11 mouse cellular contexts compared by ENCODE assay signal in the genomic region with DNA sequence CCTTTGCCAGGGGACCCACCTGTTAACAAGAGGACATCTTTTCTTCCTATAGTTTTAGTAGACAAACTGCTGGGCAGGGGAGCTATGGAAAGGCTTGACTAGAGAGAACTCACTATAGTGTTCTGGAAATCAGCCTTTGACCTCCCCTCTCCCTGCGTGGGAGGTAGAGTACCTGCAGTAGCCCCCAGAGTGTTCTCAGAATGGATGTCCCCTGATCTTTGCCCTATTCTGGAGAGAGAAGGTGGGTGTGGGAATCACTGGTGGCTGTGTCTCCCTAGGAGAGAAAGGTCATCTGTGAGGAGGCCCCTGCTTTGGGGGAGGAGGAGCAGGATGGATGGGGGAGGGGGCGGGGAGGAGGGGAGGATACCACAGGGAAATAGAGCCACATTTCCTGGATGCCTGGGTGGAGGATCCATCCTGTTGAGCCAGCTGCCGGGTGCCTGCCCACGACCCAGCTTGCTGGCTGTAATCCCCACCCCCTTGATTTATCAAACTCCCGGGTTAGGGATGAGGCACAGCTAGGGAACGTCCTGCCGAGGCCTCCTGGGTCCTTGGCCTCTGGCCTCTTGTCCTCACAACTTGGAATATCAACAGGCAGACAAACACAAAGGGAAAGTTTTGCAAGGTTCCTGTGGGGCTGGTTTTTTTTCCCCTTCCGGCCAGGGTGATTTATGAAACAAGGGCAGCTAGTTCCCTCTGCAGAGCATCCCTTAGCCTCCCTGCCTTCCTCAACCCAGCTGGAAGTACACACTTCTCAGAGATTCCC. TPM values are rescaled to one million over a fixed set of nuclear protein-coding genes. Genes with fewer than 3 reads are reported as not detected.
DNase-seq lines count a peak whose midpoint lies in the region; ATAC-seq lines count a peak whose summit lies in the region.
"Had no signal": no experiment of that assay in that cellular context is flagged by ENCODE, and none has a peak within 500 bp of the region (broad histone marks: within the 10 kb centered on the region; RNA-seq: fewer than 3 reads in every experiment).

No protein-coding gene starts in this region.

- no peaks in the 10 kb centered on the region for H3K27me3 ChIP-seq in heart, embryonic 10.5 days (ENCODE audit: insufficient read depth, poor library complexity, severe bottlenecking)
- H3K27me3 ChIP-seq in kidney, embryonic 16.5 days (ENCODE audit: insufficient read depth, low read length) = no peaks in the 10 kb centered on the region

- peak overlapping the region; percentile 72 for H3K27ac ChIP-seq in heart, embryonic 10.5 days
- H3K27ac ChIP-seq in kidney, embryonic 16.5 days (ENCODE audit: low read length) = peak overlapping the region; percentile 81

- intact Hi-C loops in gastrocnemius, postnatal 14 days (cut with DNase I; ENCODE audit: low total_unique reads) = loop anchor here (5.0 kb wide), 1 partner anchor 183 kb away; no protein-coding TSS in a partner anchor

- H3K9me3 ChIP-seq in heart, embryonic 10.5 days = no peaks in the 10 kb centered on the region
- H3K9me3 ChIP-seq in kidney, embryonic 16.5 days (ENCODE audit: low read length) = no peaks in the 10 kb centered on the region

- peaks cover 31% of the 10 kb centered on the region for H3K4me1 ChIP-seq in heart, embryonic 10.5 days
- H3K4me1 ChIP-seq in kidney, embryonic 16.5 days (ENCODE audit: insufficient read depth, low read length) = peaks cover 39% of the 10 kb centered on the region

- ATAC-seq in kidney, embryonic 16.5 days (ENCODE audit: low FRiP score, low TSS enrichment) = peak; percentile 81
- ATAC-seq in activated CD4-positive, CD25-positive, alpha-beta regulatory T cell, adult 4 months = no peak

- WGBS in heart, embryonic 10.5 days = 10% methylated on average over 8 of the region's 8 CpGs
- 4% methylated on average over 8 of the region's 8 CpGs for WGBS in kidney, embryonic 16.5 days

- peaks cover 51% of the 10 kb centered on the region for H3K36me3 ChIP-seq in heart, embryonic 10.5 days
- H3K36me3 ChIP-seq in kidney, embryonic 16.5 days (ENCODE audit: insufficient read depth, low read length) = peaks cover 30% of the 10 kb centered on the region

- H3K4me2 ChIP-seq in kidney, embryonic 16.5 days (replicated peaks; ENCODE audit: low read depth, low read length) = peak overlapping the region; percentile 40

- peak overlapping the region; percentile 58 for H3K4me3 ChIP-seq in heart, embryonic 10.5 days
- peak overlapping the region; percentile 35 for H3K4me3 ChIP-seq in kidney, embryonic 16.5 days (ENCODE audit: low read length)
- H3K4me3 ChIP-seq: myocyte had no signal

- DNase-seq in gastrocnemius, postnatal 25 days = peak; percentile 57
- DNase-seq in gastrocnemius, postnatal 14 days = no peak
- DNase-seq in heart, embryonic 10.5 days (ENCODE audit: low spot score) = no peak
- peak; percentile 37 for DNase-seq in lung, postnatal 14 days
- no peak for DNase-seq in cerebellum, adult 11-12 months
- DNase-seq in spleen, postnatal 4 days (ENCODE audit: low spot score in 2 of 2) = no peak

- H3K9ac ChIP-seq in kidney, embryonic 16.5 days (replicated peaks; ENCODE audit: low read length) = no peak overlapping the region; the same call in 1 of the 2 replicates

RNA-seq across cellular contexts. Expression of a gene that starts 2.5 kb away (rescaled TPM):
- total RNA-seq in gastrocnemius, postnatal 25 days (2021) = under 1 TPM; 0.20 to 0.62 TPM
- under 1 TPM; 0.47 to 0.80 TPM for total RNA-seq in gastrocnemius, postnatal 14 days (2021)
- 15.2 and 22.1 TPM in 2 replicates for polyA plus RNA-seq in heart, embryonic 10.5 days (2016; fragmentation: Nextera tagmentation; extraction: Ambion mirVana)
- polyA plus RNA-seq in kidney, embryonic 16.5 days (2015; fragmentation: Nextera tagmentation; extraction: Ambion mirVana) = 10.7 and 11.9 TPM in 2 replicates
- polyA plus RNA-seq in activated CD4-positive, CD25-positive, alpha-beta regulatory T cell, adult 4 months (2017; shearing (Covaris generic)) = under 1 TPM; 0.15 to 0.22 TPM

RNA-seq across cellular contexts. Expression of a gene that starts 9.7 kb away (rescaled TPM):
- 1 to 10 TPM; 4.8 to 5.3 TPM for total RNA-seq in gastrocnemius, postnatal 25 days (2021)
- 1 to 10 TPM; 4.7 to 4.9 TPM for total RNA-seq in gastrocnemius, postnatal 14 days (2021)
- 2.4 and 4.9 TPM in 2 replicates for polyA plus RNA-seq in heart, embryonic 10.5 days (2016; fragmentation: Nextera tagmentation; extraction: Ambion mirVana)
- 4.0 and 4.1 TPM in 2 replicates for polyA plus RNA-seq in kidney, embryonic 16.5 days (2015; fragmentation: Nextera tagmentation; extraction: Ambion mirVana)
- under 1 TPM; 0.36 to 0.45 TPM for polyA plus RNA-seq in activated CD4-positive, CD25-positive, alpha-beta regulatory T cell, adult 4 months (2017; shearing (Covaris generic))

RNA-seq across cellular contexts. Expression of a gene that starts 10.5 kb away (rescaled TPM):
- under 1 TPM; 0.05 to 0.08 TPM for total RNA-seq in gastrocnemius, postnatal 25 days (2021)
- total RNA-seq in gastrocnemius, postnatal 14 days (2021) = under 1 TPM in 1 of 2 experiments, not detected in 1; 0.16 TPM
- polyA plus RNA-seq in heart, embryonic 10.5 days (2016; fragmentation: Nextera tagmentation; extraction: Ambion mirVana) = 0.06 and 0.13 TPM in 2 replicates
- 0.22 and 0.23 TPM in 2 replicates for polyA plus RNA-seq in kidney, embryonic 16.5 days (2015; fragmentation: Nextera tagmentation; extraction: Ambion mirVana)
- under 1 TPM in 1 of 2 experiments, not detected in 1; 0.13 TPM for polyA plus RNA-seq in activated CD4-positive, CD25-positive, alpha-beta regulatory T cell, adult 4 months (2017; shearing (Covaris generic))
- polyA plus RNA-seq: embryonic facial prominence, embryonic 11.5 days had no signal

RNA-seq across cellular contexts. Expression of a gene that starts 10.6 kb away (rescaled TPM):
- total RNA-seq in gastrocnemius, postnatal 25 days (2021) = not detected
- total RNA-seq in gastrocnemius, postnatal 14 days (2021) = under 1 TPM; 0.24 to 0.51 TPM
- polyA plus RNA-seq in heart, embryonic 10.5 days (2016; fragmentation: Nextera tagmentation; extraction: Ambion mirVana) = not detected in 2 replicates
- 0.42 and 0.72 TPM in 2 replicates for polyA plus RNA-seq in kidney, embryonic 16.5 days (2015; fragmentation: Nextera tagmentation; extraction: Ambion mirVana)
- under 1 TPM in 1 of 2 experiments, not detected in 1; 0.31 TPM for polyA plus RNA-seq in activated CD4-positive, CD25-positive, alpha-beta regulatory T cell, adult 4 months (2017; shearing (Covaris generic))
- polyA plus RNA-seq: C2C12; embryonic facial prominence, embryonic 11.5 days had no signal

RNA-seq across cellular contexts. Expression of a gene that starts 24.8 kb away (rescaled TPM):
- total RNA-seq in gastrocnemius, postnatal 25 days (2021) = not detected
- not detected for total RNA-seq in gastrocnemius, postnatal 14 days (2021)
- polyA plus RNA-seq in heart, embryonic 10.5 days (2016; fragmentation: Nextera tagmentation; extraction: Ambion mirVana) = 8.9 and 24.6 TPM in 2 replicates
- 1.7 and 2.0 TPM in 2 replicates for polyA plus RNA-seq in kidney, embryonic 16.5 days (2015; fragmentation: Nextera tagmentation; extraction: Ambion mirVana)
- polyA plus RNA-seq in activated CD4-positive, CD25-positive, alpha-beta regulatory T cell, adult 4 months (2017; shearing (Covaris generic)) = not detected
- polyA plus RNA-seq: C2C12 had no signal

Comparison
In these comparisons a context has a peak if more than half of its experiments do, and no peak if none do; other contexts are left out.
1. DNase-seq: peak in gastrocnemius, postnatal 25 days (single experiment) and lung, postnatal 14 days (single experiment); none in gastrocnemius, postnatal 14 days (single experiment), heart, embryonic 10.5 days (single experiment), cerebellum, adult 11-12 months (single experiment) and spleen, postnatal 4 days (0 of 2).